Mouse (Mus musculus): ENCODE data around the gene Coch. TPM values are rescaled to one million over a fixed set of nuclear protein-coding genes. Genes with fewer than 3 reads are reported as not detected.
"Not testable (repeated sequence)": the region's sequence is repeated elsewhere in the genome, so short reads cannot be mapped to it uniquely, and the experiment has no call there.

Coch gene
- total RNA-seq (2015; ENCODE audit: low replicate concordance) (not detected in 2 replicates), total RNA-seq (2017; ENCODE audit: low replicate concordance) (not detected in 2 replicates)

GRCm38 (mm10) chr12:51593229-51594029 lies at the start of gene Coch:
Gene Coch (plus strand): TSS chr12:51593341.
- no peak for ATAC-seq (replicated peaks; ENCODE audit: low FRiP score, poor library complexity, severe bottlenecking)

- no peak for ATAC-seq (replicated peaks; ENCODE audit: low FRiP score, poor library complexity, severe bottlenecking)
These were observed 49.7 kb upstream of the Coch start for GRCm38 (mm10) chr12:51543402-51543960.

GRCm38 (mm10) chr12:51555041-51555440 lies 38.1 kb upstream of the Coch start:
- no peak for ATAC-seq (replicated peaks; ENCODE audit: low FRiP score, poor library complexity, severe bottlenecking)

DNA sequence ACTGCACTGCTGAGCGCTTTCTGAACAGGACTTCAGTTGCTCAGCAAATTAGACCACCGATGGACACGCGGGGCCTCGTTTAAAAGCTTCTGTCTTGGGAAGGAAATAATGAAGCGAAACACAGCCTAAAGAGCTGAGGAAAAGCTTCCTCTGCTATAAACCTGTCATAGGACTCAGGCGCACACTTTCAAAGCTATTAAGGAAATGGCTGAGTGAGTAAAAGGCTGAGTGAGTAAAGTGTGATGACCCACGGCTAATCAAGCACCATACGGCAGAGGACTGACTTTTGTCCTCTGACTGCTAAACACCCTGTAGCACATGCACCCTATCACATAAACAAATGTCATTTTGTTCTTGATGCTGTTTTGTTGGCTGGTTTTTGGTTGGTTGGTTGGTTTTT lies 31.7 kb upstream of the Coch start:
- no peak for ATAC-seq (replicated peaks; ENCODE audit: low FRiP score, poor library complexity, severe bottlenecking)

- ATAC-seq (replicated peaks; ENCODE audit: low FRiP score, poor library complexity, severe bottlenecking), result no peak
These were observed 25.9 kb upstream of the Coch start for GRCm38 (mm10) chr12:51567225-51567624.

GRCm38 (mm10) chr12:51569472-51569871 lies 23.7 kb upstream of the Coch start:
- no peak for ATAC-seq (replicated peaks; ENCODE audit: low FRiP score, poor library complexity, severe bottlenecking)

DNA sequence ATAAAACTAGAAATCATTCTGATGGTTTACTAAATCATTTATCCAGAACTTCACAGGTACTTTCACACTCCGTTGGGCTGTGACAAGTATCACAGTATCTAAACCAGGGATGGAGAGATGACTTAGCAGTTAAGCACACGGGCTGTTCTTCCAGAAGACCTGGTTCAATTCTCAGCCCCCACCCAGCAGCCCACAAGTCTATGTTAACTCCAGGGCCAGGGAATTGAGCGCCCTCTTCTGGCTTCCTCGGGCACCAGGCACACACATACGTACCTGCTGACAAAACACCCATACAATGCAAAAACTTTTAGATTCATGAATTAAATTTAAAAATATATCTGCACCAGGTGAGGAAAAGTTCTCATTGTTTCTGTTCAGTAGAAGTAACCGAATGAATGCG lies 23.2 kb upstream of the Coch start:
- no peak for ATAC-seq (replicated peaks; ENCODE audit: low FRiP score, poor library complexity, severe bottlenecking)

DNA sequence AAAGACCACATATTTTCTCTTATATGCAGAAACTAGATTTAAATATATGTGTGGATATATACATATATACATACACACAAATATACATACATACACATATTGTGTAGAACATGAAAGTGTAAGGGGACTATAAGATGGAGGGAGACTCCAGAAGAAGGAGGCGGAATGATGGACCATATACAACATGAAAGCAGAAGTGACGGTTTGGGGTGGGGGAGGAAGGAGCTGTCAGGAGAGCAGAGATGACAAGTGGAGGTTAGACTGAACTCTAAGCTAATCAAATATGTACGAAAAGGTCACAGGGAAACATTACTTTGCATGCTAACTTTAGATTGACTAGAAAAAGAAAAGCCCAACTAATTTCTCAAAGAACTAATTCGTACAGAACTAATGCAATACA lies 20.5 kb upstream of the Coch start:
- no peak for ATAC-seq (replicated peaks; ENCODE audit: low FRiP score, poor library complexity, severe bottlenecking)

- not testable (repeated sequence) for ATAC-seq (replicated peaks; ENCODE audit: low FRiP score, poor library complexity, severe bottlenecking)
These were observed 15.3 kb upstream of the Coch start for GRCm38 (mm10) chr12:51577816-51578215.

GRCm38 (mm10) chr12:51589263-51589662 lies 3.9 kb upstream of the Coch start:
- ATAC-seq (replicated peaks; ENCODE audit: low FRiP score, poor library complexity, severe bottlenecking), result no peak

- no peak for ATAC-seq (replicated peaks; ENCODE audit: low FRiP score, poor library complexity, severe bottlenecking)
These were observed 1.2 kb upstream of the Coch start for GRCm38 (mm10) chr12:51591921-51592320.

DNA sequence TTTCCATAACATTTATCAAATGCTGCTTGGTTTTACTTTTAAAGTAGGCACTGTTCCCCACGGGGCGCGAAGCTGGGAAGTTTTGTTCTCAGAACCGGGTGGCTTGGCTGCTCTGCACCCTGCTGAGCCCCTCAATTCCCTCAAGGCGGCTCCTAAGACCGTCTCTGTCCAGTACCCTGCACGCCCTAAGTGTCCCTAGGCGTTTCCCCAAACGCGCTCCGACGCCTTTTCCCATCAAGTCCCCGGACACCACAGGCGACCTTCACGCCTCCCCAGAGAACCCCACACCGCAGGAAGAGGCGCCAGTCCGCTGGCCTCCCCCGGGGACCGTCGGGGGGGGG lies 283 bp upstream of the Coch start:
- no peak for ATAC-seq (replicated peaks; ENCODE audit: low FRiP score, poor library complexity, severe bottlenecking)

- ATAC-seq (replicated peaks; ENCODE audit: low FRiP score, poor library complexity, severe bottlenecking), result no peak
These were observed 909 bp downstream of the Coch start for GRCm38 (mm10) chr12:51594030-51594470.

- ATAC-seq (replicated peaks; ENCODE audit: low FRiP score, poor library complexity, severe bottlenecking), result no peak
These were observed 10.2 kb downstream of the Coch start for GRCm38 (mm10) chr12:51603306-51603705.

GRCm38 (mm10) chr12:51606138-51606537 lies 13.0 kb downstream of the Coch start:
- no peak for ATAC-seq (replicated peaks; ENCODE audit: low FRiP score, poor library complexity, severe bottlenecking)

GRCm38 (mm10) chr12:51612361-51612760 lies 19.2 kb downstream of the Coch start:
- no peak for ATAC-seq (replicated peaks; ENCODE audit: low FRiP score, poor library complexity, severe bottlenecking)

GRCm38 (mm10) chr12:51620572-51620971 lies 27.4 kb downstream of the Coch start:
- no peak for ATAC-seq (replicated peaks; ENCODE audit: low FRiP score, poor library complexity, severe bottlenecking)

GRCm38 (mm10) chr12:51621161-51621560 lies 28.0 kb downstream of the Coch start:
- no peak for ATAC-seq (replicated peaks; ENCODE audit: low FRiP score, poor library complexity, severe bottlenecking)

- no peak for ATAC-seq (replicated peaks; ENCODE audit: low FRiP score, poor library complexity, severe bottlenecking)
These were observed 29.7 kb downstream of the Coch start for GRCm38 (mm10) chr12:51622670-51623365.

DNA sequence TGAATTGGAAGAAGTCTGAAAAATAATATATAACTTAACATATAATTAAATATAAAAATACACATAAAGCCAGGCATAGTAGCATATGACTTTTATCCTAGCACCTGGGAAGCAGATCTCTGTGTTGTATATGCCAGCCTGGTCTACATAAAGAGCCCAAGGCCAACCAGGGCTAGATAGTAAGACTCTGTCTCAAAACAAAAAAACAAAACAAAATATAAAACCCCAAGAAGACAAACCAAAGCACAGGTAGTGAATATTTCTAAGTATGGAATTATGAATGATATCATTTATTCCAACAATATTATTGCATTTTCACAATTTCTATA lies 30.2 kb downstream of the Coch start:
- no peak for ATAC-seq (replicated peaks; ENCODE audit: low FRiP score, poor library complexity, severe bottlenecking)

DNA sequence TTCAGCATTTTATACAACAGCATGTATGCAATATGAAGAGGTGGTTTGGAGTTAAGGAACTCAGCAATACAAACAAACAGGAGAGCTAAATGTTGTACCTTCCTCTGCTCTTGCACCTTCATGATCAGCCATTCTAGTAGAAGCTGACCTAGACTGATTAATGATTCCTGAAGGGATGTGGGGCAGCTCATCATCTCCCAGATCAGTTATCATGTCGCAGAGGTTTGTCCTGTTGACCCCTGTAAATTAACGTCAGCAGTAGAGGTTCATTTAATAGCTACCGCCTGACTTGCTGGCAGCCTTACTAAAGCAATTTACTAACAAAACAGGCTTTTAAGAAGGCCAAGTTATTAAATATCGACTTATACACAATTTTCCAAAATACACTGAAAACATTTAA lies 40.3 kb downstream of the Coch start:
- ATAC-seq (replicated peaks; ENCODE audit: low FRiP score, poor library complexity, severe bottlenecking), result no peak
